Mouse (Mus musculus) embryonic stem cell, embryonic (primary cell): ENCODE measurements around the gene Hist1h3a.
"Not testable (repeated sequence)": the region's sequence is repeated elsewhere in the genome, so short reads cannot be mapped to it uniquely, and the experiment has no call there.

Experiments used
- CTCF ChIA-PET, 4 experiments: fragments of 300-600 bp in 2 of 4; fragments of 350-600 bp in 2 of 4; sonication (Branson Sonifier 250); formaldehyde crosslinking; loops; one replicate each; lab custom pipeline; 2022; ENCODE audit warnings: inconsistent platforms in 2 of 4; lab: Charles Lee
- POLR2A ChIA-PET, 4 experiments: fragments of 300-600 bp in 2 of 4; fragments of 350-600 bp in 2 of 4; sonication (Branson Sonifier 250); formaldehyde crosslinking; loops; one replicate each; lab custom pipeline; 2022; ENCODE audit warnings: antibody characterized with exemption in 4 of 4, inconsistent platforms in 1 of 4; lab: Charles Lee

Gene Hist1h3a

DNA sequence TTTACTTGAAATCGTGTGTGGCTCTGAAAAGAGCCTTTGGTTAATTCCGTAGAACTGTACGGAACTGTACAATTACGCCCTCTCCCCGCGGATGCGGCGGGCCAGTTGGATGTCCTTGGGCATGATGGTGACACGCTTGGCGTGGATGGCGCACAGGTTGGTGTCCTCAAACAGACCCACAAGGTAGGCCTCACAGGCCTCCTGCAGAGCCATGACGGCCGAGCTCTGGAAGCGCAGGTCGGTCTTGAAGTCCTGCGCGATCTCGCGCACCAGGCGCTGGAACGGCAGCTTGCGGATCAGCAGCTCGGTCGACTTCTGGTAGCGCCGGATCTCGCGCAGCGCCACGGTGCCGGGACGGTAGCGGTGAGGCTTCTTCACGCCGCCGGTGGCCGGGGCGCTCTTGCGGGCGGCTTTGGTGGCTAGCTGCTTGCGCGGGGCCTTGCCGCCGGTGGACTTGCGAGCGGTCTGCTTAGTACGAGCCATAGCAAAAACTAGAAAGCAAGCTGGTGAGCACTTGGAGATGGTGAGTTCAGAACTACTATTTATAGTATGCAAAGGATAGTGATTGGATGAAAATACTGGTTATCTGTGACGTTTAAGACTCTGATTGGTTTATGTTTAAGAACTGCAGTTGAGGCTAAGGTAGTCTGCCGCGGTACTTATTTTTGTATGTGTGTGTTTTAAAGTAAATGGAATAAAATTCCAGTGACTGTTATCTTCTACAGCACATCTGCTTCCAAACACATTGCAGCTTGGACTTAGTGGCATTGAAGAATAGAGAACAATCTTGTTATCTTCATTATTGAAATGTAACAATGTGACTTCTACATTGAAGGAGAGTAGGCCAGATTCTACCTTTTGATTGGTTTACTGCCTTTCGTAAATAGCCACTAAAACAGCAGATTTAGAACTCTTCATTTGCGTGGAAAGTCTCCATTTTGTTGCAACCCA, at the start of gene Hist1h3a:
TSS of gene Hist1h3a (minus strand) at position 516 of the 951 bp plus-strand sequence.
- CTCF ChIA-PET: interaction anchor here in 1 of 4 experiments (1.8 kb wide), 1 partner anchor 64 kb away, joined by 5 read pairs; the partner anchor contains the start of gene Hist1h4c
- POLR2A ChIA-PET: interaction anchor here (0.6 to 44.4 kb wide), 76 partner anchors 9 to 1982 kb away, joined by 3 to 2331 read pairs (median 10); partner anchors contain the start of genes Hist1h1c (in 4 of the 4), Hist1h2ab (in 4 of the 4), Hist1h2ac (in 4 of the 4) and Hist1h2bc (in 4 of the 4)

DNA sequence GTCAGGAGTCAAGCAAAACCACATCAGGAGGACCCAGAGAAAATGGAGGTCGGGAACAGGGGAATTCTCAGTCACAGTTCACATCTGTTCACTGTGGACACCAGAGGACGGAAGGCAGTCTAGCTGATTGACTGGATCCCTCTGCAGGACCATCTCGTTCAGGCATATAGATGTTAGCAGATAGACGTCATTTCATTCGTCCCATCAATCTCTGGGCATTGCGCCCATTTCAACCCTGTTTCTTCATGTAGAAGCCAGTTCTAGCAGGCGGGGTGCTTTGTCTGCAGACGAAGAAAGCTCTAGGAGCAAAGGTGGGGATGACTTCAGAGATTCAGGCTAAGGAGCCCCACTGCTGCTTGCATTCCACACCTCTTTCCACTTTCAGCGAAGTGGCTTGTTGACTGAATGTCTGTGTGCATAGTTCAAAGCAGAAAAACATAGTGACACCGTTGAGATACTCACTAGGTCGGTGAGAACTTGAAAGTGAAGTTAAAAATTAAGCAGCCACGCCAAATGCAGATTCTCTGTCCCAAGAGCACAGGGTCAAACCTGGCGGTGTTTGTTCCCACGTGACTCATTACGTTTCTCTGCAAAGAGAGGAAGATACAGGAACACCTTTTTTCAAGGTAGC, 44.4 kb upstream of the Hist1h3a start, which contains the start of gene Slc17a2:
TSS of gene Slc17a2 (plus strand) at position 572 of the 631 bp plus-strand sequence.
- POLR2A ChIA-PET: interaction anchor here in 3 of 4 experiments (0.9 to 1.3 kb wide), 3 partner anchors 42 to 138 kb away, joined by 3 read pairs; partner anchors contain the start of gene Hist1h1a (in 1 of the 3)

DNA sequence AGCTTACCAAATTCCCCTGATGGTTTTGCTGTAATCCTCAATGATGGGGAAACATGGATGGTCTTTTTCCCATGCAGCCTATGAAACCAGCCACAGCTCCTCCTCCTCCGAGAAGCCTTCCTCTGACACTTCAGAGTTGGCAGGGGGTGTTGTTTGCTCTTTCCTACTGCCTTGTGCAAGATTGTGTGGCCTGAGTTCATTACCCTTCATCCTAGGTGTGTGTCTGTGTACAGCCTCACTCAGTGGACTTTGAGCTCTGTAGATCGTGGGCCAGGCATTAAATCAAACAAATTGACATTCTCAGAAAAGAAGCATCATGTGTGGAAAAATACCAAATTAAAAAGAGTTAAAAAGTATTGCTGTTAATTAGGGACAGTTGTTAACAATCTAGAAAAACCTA, 42.3 kb upstream of the Hist1h3a start:
- CTCF ChIA-PET: no interaction called here
- POLR2A ChIA-PET: interaction anchor here in 1 of 4 experiments (0.9 kb wide), 1 partner anchor 10 kb away, joined by 3 read pairs; no protein-coding TSS in a partner anchor

More for the DNA sequence above, 44.4 kb upstream of the Hist1h3a start, which contains the start of gene Slc17a2:
- CTCF ChIA-PET: interaction anchor here in 3 of 4 experiments (0.5 to 1.4 kb wide), 3 partner anchors 13 to 435 kb away, joined by 3 to 4 read pairs (median 3); no protein-coding TSS in a partner anchor

DNA sequence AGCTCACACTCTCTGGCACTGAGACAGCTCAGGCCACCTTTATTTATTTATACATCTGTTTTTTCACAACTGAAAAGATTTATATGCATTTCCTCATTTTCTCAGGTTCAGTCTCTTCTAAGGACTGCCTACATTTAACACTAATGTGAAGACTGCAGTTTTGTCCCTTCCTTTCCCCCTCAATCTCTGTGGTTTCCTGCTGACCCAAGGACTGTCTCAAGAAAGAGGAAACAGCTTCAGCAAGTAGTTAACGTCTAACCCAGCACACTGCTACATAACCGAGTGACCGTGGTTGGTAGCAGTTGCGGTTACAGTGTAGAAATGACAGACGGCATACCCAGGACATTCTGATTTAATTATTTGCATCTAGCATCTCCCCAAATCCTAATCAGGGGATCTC, 37.2 kb upstream of the Hist1h3a start:
- CTCF ChIA-PET: no interaction called here
- POLR2A ChIA-PET: interaction anchor here in 1 of 4 experiments (1.6 kb wide), 1 partner anchor 35 kb away, joined by 4 read pairs; no protein-coding TSS in a partner anchor

DNA sequence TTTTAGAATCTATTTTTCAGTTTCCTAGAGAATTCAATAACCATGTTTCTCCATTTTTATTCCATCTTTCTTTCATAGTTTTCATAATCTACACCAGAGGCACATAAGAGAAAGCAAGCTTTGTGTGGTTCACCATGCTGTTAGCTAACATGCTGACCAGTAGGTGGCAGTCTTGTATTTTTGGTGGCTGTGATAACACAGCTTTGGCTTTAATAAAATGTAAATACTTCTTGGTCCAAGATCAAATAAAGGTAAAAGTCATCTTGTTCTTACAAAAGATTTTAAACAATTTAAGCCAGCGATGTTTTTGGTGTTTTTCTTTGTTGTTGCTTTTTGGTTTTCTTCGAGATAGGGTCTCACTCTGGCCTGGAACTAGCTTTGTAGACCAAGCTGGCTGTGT, 30.3 kb upstream of the Hist1h3a start:
- ChIA-PET POLR2A (interaction anchor here in 3 of 4 experiments (0.5 to 1.9 kb wide), 11 partner anchors 29 to 1049 kb away, joined by 3 to 16 read pairs (median 4); partner anchors contain the start of genes Hist1h1a (in 3 of the 3), Hist1h3a (in 2 of the 3), Hist1h2ab (in 1 of the 3) and Hist1h3b (in 1 of the 3)), CTCF (interaction anchor here (0.5 to 1.8 kb wide), 54 partner anchors 9 to 1087 kb away, joined by 3 to 12 read pairs (median 4); partner anchors contain the start of genes Hist1h2aa (in 1 of the 4), Hist1h2ba (in 1 of the 4) and Hist1h4c (in 1 of the 4))

DNA sequence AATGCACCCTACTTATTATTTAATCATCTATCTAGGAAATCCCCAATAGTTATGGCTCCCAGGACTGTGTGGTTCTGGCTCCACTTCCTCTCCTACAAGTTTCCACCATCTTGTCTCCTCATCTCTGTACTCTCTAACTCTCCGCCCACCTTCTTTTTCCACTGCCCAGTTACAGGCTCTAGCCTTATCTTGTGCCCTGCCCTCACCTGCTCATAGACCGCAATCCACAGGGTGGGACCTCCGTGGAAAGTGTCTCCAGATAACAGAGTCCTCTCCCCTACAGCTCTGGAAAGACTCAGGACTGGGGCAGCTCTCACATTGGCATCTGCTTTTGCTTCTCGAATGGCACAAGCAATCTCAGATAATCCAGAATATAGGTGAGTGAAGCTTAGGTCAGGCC, 16.8 kb upstream of the Hist1h3a start:
- CTCF ChIA-PET: interaction anchor here in 2 of 4 experiments (0.7 to 1.1 kb wide), 2 partner anchors 13 to 475 kb away, joined by 3 read pairs; no protein-coding TSS in a partner anchor
- POLR2A ChIA-PET: interaction anchor here in 3 of 4 experiments (0.7 to 44.4 kb wide), 19 partner anchors 9 to 1217 kb away, joined by 3 to 2331 read pairs (median 5); partner anchors contain the start of genes Hist1h1a (in 3 of the 3), Hist1h3a (in 3 of the 3), Hist1h4a (in 3 of the 3) and Hist1h1c (in 2 of the 3)

DNA sequence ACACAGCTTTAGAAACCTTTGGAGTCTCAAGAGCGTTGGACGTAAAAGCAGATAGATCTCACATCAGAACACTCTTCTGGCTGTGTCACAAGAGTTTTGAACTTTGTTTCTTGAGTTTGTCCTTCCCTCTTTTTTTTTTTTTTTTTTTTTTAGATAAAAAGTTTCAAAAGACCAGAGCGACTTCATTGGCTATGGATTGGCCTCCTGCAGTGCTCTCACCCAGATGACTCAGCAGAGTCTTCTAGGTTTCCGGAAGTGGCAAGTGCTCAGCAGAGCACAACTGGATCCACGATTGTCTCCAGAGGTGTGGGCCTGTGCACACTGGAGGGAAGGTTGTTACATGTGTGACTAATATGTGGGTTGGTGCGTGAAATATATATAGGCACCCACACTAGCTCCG, 16.2 kb upstream of the Hist1h3a start:
- CTCF ChIA-PET: interaction anchor here in 1 of 4 experiments (0.7 kb wide), 1 partner anchor 144 kb away, joined by 4 read pairs; no protein-coding TSS in a partner anchor
- POLR2A ChIA-PET: interaction anchor here (0.7 to 44.4 kb wide), 19 partner anchors 9 to 620 kb away, joined by 3 to 2331 read pairs (median 5); partner anchors contain the start of genes Hist1h1a (in 3 of the 4), Hist1h2ac (in 3 of the 4), Hist1h2bc (in 3 of the 4) and Hist1h3a (in 3 of the 4)

DNA sequence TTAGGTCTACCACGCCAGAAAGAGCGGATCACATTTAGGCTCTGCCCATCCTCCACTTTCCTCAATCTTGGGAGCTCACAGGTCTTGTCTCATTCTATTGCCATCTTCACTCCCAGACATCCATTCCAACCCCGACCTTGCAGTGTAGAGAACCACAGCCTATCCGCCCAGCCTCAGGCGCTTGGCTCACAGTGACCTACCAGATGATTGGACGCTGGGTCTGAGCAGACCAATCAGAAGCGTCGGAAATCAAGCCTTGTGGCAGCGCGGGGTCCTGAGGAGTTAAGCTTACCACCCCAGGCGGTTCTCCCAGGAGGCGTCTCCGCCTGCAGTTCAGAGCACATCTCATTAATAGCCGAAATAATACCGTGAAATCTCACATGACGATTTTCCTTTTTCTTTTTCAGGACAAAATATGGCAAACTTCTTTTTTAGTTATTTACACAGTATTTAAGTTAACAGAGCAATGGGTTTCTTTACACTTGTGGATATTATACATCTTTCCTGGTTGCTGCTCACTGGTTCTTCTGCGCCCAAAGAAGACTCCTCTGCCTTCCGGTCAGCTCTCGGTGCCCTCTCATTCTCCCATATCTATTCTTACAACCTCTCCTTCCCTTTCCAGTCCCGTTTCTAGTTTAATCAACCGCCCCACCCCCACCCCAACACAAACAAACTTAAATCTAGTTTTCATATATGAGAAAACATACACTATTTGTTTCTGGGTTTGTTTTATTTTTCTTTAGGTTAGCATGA, 10.6 kb upstream of the Hist1h3a start:
- CTCF ChIA-PET: interaction anchor here in 2 of 4 experiments (0.6 to 1.3 kb wide), 2 partner anchors 9 to 201 kb away, joined by 3 to 10 read pairs; partner anchors contain the start of gene Hist1h1a (in 1 of the 2)
- POLR2A ChIA-PET: interaction anchor here (0.6 to 44.4 kb wide), 30 partner anchors 8 to 507 kb away, joined by 3 to 2331 read pairs (median 6); partner anchors contain the start of genes Hist1h1a (in 4 of the 4), Hist1h3b (in 4 of the 4), Hist1h1c (in 3 of the 4) and Hist1h2ab (in 3 of the 4)

DNA sequence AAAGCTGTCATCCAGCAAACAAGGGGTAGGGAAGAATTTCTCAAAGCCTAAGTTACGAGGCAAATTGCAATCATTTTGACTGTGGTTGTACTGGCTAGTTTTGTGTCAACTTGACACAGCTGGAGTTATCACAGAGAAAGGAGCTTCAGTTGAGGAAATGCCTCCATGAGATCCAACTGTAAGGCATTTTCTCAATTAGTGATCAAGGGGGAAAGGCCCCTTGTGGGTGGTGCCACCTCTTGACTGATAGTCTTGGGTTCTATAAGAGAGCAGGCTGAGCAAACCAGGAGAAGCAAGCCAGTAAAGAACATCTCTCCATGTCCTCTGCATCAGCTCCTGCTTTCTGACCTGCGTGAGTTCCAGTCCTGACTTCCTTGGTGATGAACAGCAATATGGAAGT, 7.4 kb upstream of the Hist1h3a start, which contains the start of gene Trim38:
TSS of gene Trim38 (plus strand) at position 301 of the 400 bp plus-strand sequence.
- CTCF ChIA-PET: not testable (repeated sequence)

DNA sequence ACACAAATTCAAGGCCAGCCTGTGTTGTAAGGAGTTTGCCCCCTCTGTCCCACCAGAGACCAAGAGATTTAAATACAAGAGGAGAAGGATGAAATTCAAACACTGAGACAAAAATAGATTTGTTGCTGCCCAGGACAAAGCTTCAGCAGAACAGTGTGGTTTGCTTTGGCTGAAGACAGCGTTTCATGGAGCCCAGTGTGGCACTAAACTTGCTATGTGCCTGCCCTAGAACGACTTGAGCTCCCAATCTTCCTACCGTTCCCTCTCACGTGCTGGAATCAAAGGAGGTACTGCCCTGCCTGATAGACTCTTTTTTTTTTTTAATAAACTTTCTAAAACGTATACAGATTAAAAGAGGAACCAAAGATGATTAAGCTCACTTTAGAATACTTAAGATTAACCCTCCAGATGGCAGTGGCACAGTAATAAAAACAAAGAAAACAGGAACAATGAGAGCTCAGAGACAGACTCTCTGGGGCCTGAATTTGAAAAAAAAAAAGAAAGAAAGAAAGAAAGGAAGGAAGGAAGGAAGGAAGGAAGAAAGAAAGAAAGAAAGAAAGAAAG, 6.7 kb upstream of the Hist1h3a start:
- ChIA-PET POLR2A (interaction anchor here (0.6 to 44.4 kb wide), 22 partner anchors 7 to 1726 kb away, joined by 3 to 2331 read pairs (median 4); partner anchors contain the start of genes Hist1h2ac (in 3 of the 4), Hist1h2bc (in 3 of the 4), Hist1h1c (in 2 of the 4) and Hist1h2bb (in 2 of the 4)), CTCF (interaction anchor here in 1 of 4 experiments (0.6 to 0.7 kb wide), 2 partner anchors 68 to 82 kb away, joined by 3 read pairs; no protein-coding TSS in a partner anchor)

More for the DNA sequence above, 7.4 kb upstream of the Hist1h3a start, which contains the start of gene Trim38:
- POLR2A ChIA-PET: interaction anchor here (0.6 to 44.4 kb wide), 17 partner anchors 7 to 1727 kb away, joined by 3 to 2331 read pairs (median 5); partner anchors contain the start of genes Hist1h1c (in 2 of the 4), Hist1h2bb (in 2 of the 4), Hist1h3b (in 2 of the 4) and Hist1h3c (in 2 of the 4)

DNA sequence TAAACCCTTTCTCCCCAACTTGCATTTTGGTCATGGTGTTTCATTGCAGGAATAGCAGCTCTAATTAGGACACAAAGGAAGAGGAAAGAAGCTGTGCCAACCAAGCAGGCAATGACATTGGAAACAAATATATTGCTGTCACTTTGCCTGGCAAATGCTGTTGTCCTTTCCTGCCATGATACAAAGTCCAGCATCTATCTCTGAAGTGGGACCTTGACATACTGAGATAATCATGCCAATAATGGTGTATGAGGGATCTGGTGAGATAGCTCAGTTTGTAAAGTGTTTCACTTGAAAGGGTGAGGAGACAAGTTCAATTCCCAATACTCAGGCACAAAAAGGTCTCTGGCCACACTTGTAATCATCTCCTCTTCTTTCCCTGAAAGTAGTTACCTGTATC, 4.6 kb upstream of the Hist1h3a start:
- ChIA-PET CTCF (no interaction called here), POLR2A (interaction anchor here in 3 of 4 experiments (0.7 to 44.4 kb wide), 11 partner anchors 8 to 134 kb away, joined by 3 to 2331 read pairs (median 9); partner anchors contain the start of genes Hist1h1c (in 3 of the 3), Hist1h3c (in 3 of the 3), Hist1h2ab (in 2 of the 3) and Hist1h2ac (in 2 of the 3))

DNA sequence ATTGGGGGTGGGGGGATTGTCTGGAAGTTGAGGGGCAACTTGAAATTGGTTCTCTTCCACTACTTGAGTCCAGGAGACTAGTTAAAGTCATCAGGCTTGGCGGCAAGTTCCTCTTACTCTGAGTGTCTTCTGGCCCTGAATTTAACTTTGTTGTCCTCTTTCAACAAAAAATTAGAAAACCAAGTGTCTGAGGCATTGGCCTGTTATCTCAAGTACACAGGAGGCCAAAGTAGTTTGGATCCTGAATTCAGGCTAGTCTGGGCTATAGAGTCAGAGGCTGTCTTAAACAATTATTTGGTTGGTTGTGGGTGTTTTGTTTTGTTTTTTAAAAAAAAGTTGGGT, 3.0 kb upstream of the Hist1h3a start:
- POLR2A ChIA-PET: interaction anchor here (0.6 to 44.4 kb wide), 46 partner anchors 8 to 1209 kb away, joined by 3 to 2331 read pairs (median 16); partner anchors contain the start of genes Hist1h2ab (in 4 of the 4), Hist1h3b (in 4 of the 4), Hist1h1c (in 3 of the 4) and Hist1h2ac (in 3 of the 4)
- CTCF ChIA-PET: interaction anchor here in 2 of 4 experiments (0.6 to 0.7 kb wide), 3 partner anchors 35 to 67 kb away, joined by 3 to 7 read pairs (median 7); no protein-coding TSS in a partner anchor

DNA sequence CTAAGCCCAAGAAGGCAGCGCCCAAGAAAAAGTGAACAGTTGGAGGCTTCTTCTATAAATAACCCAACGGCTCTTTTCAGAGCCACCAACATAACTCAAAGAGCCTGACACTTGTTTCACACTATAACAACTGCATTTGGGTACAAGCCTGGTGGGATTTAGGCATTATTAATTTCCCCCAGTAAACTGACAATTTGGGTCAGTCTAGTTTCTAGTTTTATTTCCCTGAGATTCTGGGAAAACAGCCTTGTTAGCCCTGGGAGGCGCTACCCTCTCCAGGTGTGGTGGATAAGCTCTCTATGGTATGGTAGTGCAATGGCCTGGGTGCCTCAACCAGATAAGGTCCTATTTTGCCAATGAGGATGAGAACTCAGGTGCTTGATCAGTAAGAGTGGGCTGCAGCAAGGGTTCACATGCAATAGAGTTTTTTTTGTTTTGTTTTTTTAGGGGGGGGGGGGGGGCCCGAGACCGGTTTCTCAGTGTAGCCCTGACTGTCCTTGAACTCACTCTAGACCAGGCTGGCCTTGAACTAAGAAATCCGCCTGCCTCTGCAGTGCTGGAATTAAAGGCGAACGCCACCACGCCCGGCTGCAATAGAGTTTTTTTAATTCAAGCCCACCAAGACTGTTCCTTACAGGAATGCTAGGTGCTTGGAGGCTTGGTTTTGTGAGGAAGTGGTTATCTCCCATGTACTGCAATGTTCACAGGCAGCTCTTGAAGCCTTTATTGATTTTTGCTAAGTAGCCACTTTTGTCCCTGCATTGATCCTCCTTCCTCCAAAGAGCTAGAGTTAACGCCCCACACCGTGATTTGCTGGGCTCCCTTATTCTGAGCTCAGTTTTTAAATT, 2.4 kb upstream of the Hist1h3a start:
- POLR2A ChIA-PET: interaction anchor here (0.5 to 44.4 kb wide), 123 partner anchors 9 to 1981 kb away, joined by 3 to 2331 read pairs (median 6); partner anchors contain the start of genes Hist1h2ab (in 4 of the 4), Hist1h3b (in 4 of the 4), Carmil1 (in 3 of the 4) and Hist1h1c (in 3 of the 4)
- CTCF ChIA-PET: interaction anchor here (0.6 to 1.8 kb wide), 5 partner anchors 8 to 67 kb away, joined by 3 to 10 read pairs (median 5); partner anchors contain the start of gene Hist1h4c (in 1 of the 4)
